Mouse (Mus musculus) kidney, adult 2 months (tissue): ENCODE results near the gene Slc16a6. TPM values are rescaled to one million over a fixed set of nuclear protein-coding genes. Genes with fewer than 3 reads are reported as not detected.

Experiments
- DNase-seq: peaks from one replicate; pipeline ENCODE4 v3.0.0; 2021
- H3K27ac ChIP-seq: fragments of 200-500 bp; 2 replicates; pipeline ENCODE4 v1.5.1; 2012; ENCODE audit warnings: low read depth, low read length, control low read depth, inconsistent platforms; ENCODE audit not compliant: insufficient read depth
- H3K27me3 ChIP-seq: fragments of 200-500 bp; replicated peaks from 2 replicates; pipeline ENCODE4 v1.6.1; 2012; ENCODE audit warnings: mild to moderate bottlenecking, moderate library complexity, low read length, inconsistent platforms; ENCODE audit not compliant: control insufficient read depth, insufficient read depth
- H3K36me3 ChIP-seq: fragments of 200-500 bp; 2 replicates; pipeline ENCODE4 v1.6.1; 2012; ENCODE audit warnings: mild to moderate bottlenecking, moderate library complexity, low read length, inconsistent platforms; ENCODE audit not compliant: control insufficient read depth, insufficient read depth
- H3K4me1 ChIP-seq: fragments of 200-500 bp; 2 replicates; pipeline ENCODE4 v1.6.1; 2011; ENCODE audit warnings: low read length; ENCODE audit not compliant: control insufficient read depth, insufficient read depth
- H3K4me3 ChIP-seq: fragments of 200-500 bp; 2 replicates; pipeline ENCODE4 v1.5.1; 2011; ENCODE audit warnings: mild to moderate bottlenecking, low read depth, low read length, control low read depth; ENCODE audit not compliant: insufficient read depth
- CTCF ChIP-seq: fragments of 200-500 bp; conservative IDR thresholded peaks from 2 replicates; pipeline ENCODE4 v1.5.1; 2011; ENCODE audit warnings: low read depth, mild to moderate bottlenecking, control low read depth, low read length, moderate library complexity, mixed read lengths; ENCODE audit not compliant: insufficient read depth, insufficient read length
- POLR2A ChIP-seq: fragments of 200-500 bp; IDR thresholded peaks from one replicate; pipeline ENCODE4 v1.6.1; 2011; ENCODE audit warnings: low read depth, low read length, control low read depth
- WGBS: fragments of 180-500 bp; shearing (Covaris S2); methylation state at CpG from one replicate; pipeline ENCODE4 v1.1.7; 2018; 5-methylcytosine and 5-hydroxymethylcytosine counted together
- polyA plus RNA-seq: library from polyadenylated mRNA; depleted of rRNA; stranded (reverse); fragments of >200 nt; gene quantifications from 2 replicates; pipeline ENCODE4 v1.2.3, GENCODE M21; 2012

The Slc16a6 gene
- polyA plus RNA-seq, 1 experiment = 2.8 TPM

GRCm38 (mm10) chr11:109421205-109421604 lies 52.2 kb downstream of the Slc16a6 start:
- Histone ChIP-seq H3K36me3 (no peaks in the 10 kb centered on the region), H3K27me3 (no peaks in the 10 kb centered on the region), H3K4me3 (no peak overlapping the region), H3K27ac (no peak overlapping the region), H3K4me1 (peaks cover 3% of the 10 kb centered on the region; the same call in 1 of the 2 replicates)
- no peak for DNase-seq
- WGBS = 80% methylated on average over 5 of the region's 5 CpGs
- TF ChIP-seq POLR2A (no peak), CTCF (no peak)

- Histone ChIP-seq H3K27ac (no peak overlapping the region), H3K27me3 (no peaks in the 10 kb centered on the region), H3K4me3 (no peak overlapping the region), H3K4me1 (peaks cover 3% of the 10 kb centered on the region; the same call in 1 of the 2 replicates), H3K36me3 (no peaks in the 10 kb centered on the region)
- 77% methylated on average over 14 of the region's 14 CpGs for WGBS
- no peak for DNase-seq
- no peak for TF ChIP-seq POLR2A
- no peak for TF ChIP-seq CTCF
Observed at GRCm38 (mm10) chr11:109420567-109420962, 52.8 kb downstream of the Slc16a6 start.

- Histone ChIP-seq H3K4me3 (no peak overlapping the region), H3K36me3 (no peaks in the 10 kb centered on the region), H3K27ac (no peak overlapping the region), H3K27me3 (no peaks in the 10 kb centered on the region), H3K4me1 (peaks cover 3% of the 10 kb centered on the region; the same call in 1 of the 2 replicates)
- 32% methylated on average over 16 of the region's 16 CpGs for WGBS
- DNase-seq = no peak
- TF ChIP-seq POLR2A (no peak), CTCF (no peak)
Observed at GRCm38 (mm10) chr11:109419961-109420566, 53.3 kb downstream of the Slc16a6 start.

GRCm38 (mm10) chr11:109419461-109419860 lies 53.9 kb downstream of the Slc16a6 start:
- 32% methylated on average over 4 of the region's 4 CpGs for WGBS
- Histone ChIP-seq H3K4me3 (no peak overlapping the region), H3K4me1 (peaks cover 3% of the 10 kb centered on the region; the same call in 1 of the 2 replicates), H3K27ac (no peak overlapping the region), H3K27me3 (no peaks in the 10 kb centered on the region), H3K36me3 (no peaks in the 10 kb centered on the region)
- TF ChIP-seq POLR2A (no peak), CTCF (no peak)
- peak; percentile 31 for DNase-seq

GRCm38 (mm10) chr11:109417472-109418040 lies 55.8 kb downstream of the Slc16a6 start:
- no peak for DNase-seq
- H3K4me3 ChIP-seq = no peak overlapping the region
- H3K4me1 ChIP-seq = peaks cover 3% of the 10 kb centered on the region; the same call in 1 of the 2 replicates
- H3K27me3 ChIP-seq = no peaks in the 10 kb centered on the region
- 75% methylated on average over 9 of the region's 9 CpGs for WGBS
- H3K36me3 ChIP-seq = no peaks in the 10 kb centered on the region
- no peak for TF ChIP-seq CTCF
- TF ChIP-seq POLR2A = no peak
- no peak overlapping the region for H3K27ac ChIP-seq

GRCm38 (mm10) chr11:109416709-109417420 lies 56.5 kb downstream of the Slc16a6 start:
- TF ChIP-seq POLR2A = no peak
- no peak for TF ChIP-seq CTCF
- no peaks in the 10 kb centered on the region for H3K36me3 ChIP-seq
- 48% methylated on average over 8 of the region's 8 CpGs for WGBS
- DNase-seq = no peak
- no peak overlapping the region for H3K27ac ChIP-seq
- no peaks in the 10 kb centered on the region for H3K27me3 ChIP-seq
- no peak overlapping the region for H3K4me3 ChIP-seq
- H3K4me1 ChIP-seq = peaks cover 3% of the 10 kb centered on the region; the same call in 1 of the 2 replicates

GRCm38 (mm10) chr11:109414802-109415201 lies 58.6 kb downstream of the Slc16a6 start:
- no peak for DNase-seq
- TF ChIP-seq CTCF (no peak), POLR2A (no peak)
- WGBS = 81% methylated on average over 5 of the region's 5 CpGs
- no peak overlapping the region for H3K4me3 ChIP-seq
- H3K4me1 ChIP-seq = peaks cover 3% of the 10 kb centered on the region; the same call in 1 of the 2 replicates
- H3K36me3 ChIP-seq = no peaks in the 10 kb centered on the region
- H3K27ac ChIP-seq = no peak overlapping the region
- H3K27me3 ChIP-seq = no peaks in the 10 kb centered on the region
